Mouse (Mus musculus): Measurements from ENCODE around the gene Sh3glb1.

- TF ChIP-seq TAL1 (conservative IDR thresholded peaks at IDR 0.05; ENCODE audit: low read depth, low read length), result no peak
- TF ChIP-seq CTCF (IDR thresholded peaks at IDR 0.05; ENCODE audit: low read depth, low read length), result no peak
- TF ChIP-seq GATA1 (IDR thresholded peaks at IDR 0.05; ENCODE audit: borderline replicate concordance, low read length), result no peak
- no peak for TF ChIP-seq POLR2AphosphoS5 (IDR thresholded peaks at IDR 0.05; ENCODE audit: insufficient replicate concordance, low read depth, low read length)
Observed at GRCm38 (mm10) chr3:144765161-144765560, 45.0 kb upstream of the Sh3glb1 start.
